Mouse (Mus musculus) neural tube, embryonic 14.5 days (tissue): ENCODE measurements around the gene Olfr190. TPM values are rescaled to one million over a fixed set of nuclear protein-coding genes. Genes with fewer than 3 reads are reported as not detected.
"Not testable (repeated sequence)": the region's sequence is repeated elsewhere in the genome, so short reads cannot be mapped to it uniquely, and the experiment has no call there.

Experiments
- ATAC-seq: fragments of 200-750 bp; cut with Nextera tagmentation; 2 replicates; pipeline ENCODE4 v1.8.0; 2017; ENCODE audit warnings: low read depth, mild to moderate bottlenecking, moderate TSS enrichment, moderate library complexity
- H3K27ac ChIP-seq: fragments of 300-500 bp; sonication (generic); 2 replicates; pipeline ENCODE4 v1.5.1; 2014; ENCODE audit warnings: low read depth, mild to moderate bottlenecking, control low read depth, low read length, moderate library complexity, mixed read lengths
- H3K27me3 ChIP-seq: fragments of 300-500 bp; sonication (generic); 2 replicates; pipeline ENCODE4 v1.6.1; 2014; ENCODE audit warnings: low read length; ENCODE audit not compliant: control insufficient read depth, insufficient read depth
- H3K36me3 ChIP-seq: fragments of 300-500 bp; sonication (generic); 2 replicates; pipeline ENCODE4 v1.6.1; 2014; ENCODE audit warnings: low read length, mixed read lengths; ENCODE audit not compliant: control insufficient read depth, insufficient read depth
- H3K4me1 ChIP-seq: fragments of 300-500 bp; sonication (generic); 2 replicates; pipeline ENCODE4 v1.6.1; 2014; ENCODE audit warnings: low read length; ENCODE audit not compliant: control insufficient read depth, insufficient read depth
- H3K4me2 ChIP-seq: fragments of 300-500 bp; sonication (generic); 2 replicates; pipeline ENCODE4 v1.6.1; 2014; ENCODE audit warnings: mild to moderate bottlenecking, low read depth, low read length, control low read depth
- H3K4me3 ChIP-seq: fragments of 300-500 bp; sonication (generic); 2 replicates; pipeline ENCODE4 v1.5.1; 2014; ENCODE audit warnings: low read depth, low read length, control low read depth, mixed read lengths
- H3K9ac ChIP-seq: fragments of 300-500 bp; sonication (generic); replicated peaks from 2 replicates; pipeline ENCODE4 v1.6.1; 2014; ENCODE audit warnings: low read depth, mild to moderate bottlenecking, control low read depth, low read length, mixed read lengths
- H3K9me3 ChIP-seq: fragments of 300-500 bp; sonication (generic); 2 replicates; pipeline ENCODE4 v1.6.1; 2016; ENCODE audit warnings: low read length; ENCODE audit not compliant: control insufficient read depth
- WGBS: fragments of 180-500 bp; shearing (Covaris S2); extraction: QIAGEN DNeasy Blood & Tissue Kit; methylation state at CpG from one replicate; pipeline ENCODE4 v1.1.7; 2014; 5-methylcytosine and 5-hydroxymethylcytosine counted together
- polyA plus RNA-seq: library from polyadenylated mRNA; unstranded; fragments of >200 nt; fragmentation: Nextera tagmentation; extraction: Ambion mirVana; gene quantifications from 2 replicates; pipeline ENCODE4 v1.2.1, GENCODE M21; 2014

Olfr190 gene
- polyA plus RNA-seq, 1 experiment from 2014 or later = not detected

GRCm38 (mm10) chr16:59062411-59062810 lies 15.4 kb downstream of the Olfr190 start:
- not testable (repeated sequence) for H3K4me3 ChIP-seq, ATAC-seq, H3K9ac ChIP-seq, H3K4me1 ChIP-seq, H3K27ac ChIP-seq, H3K9me3 ChIP-seq, H3K36me3 ChIP-seq, H3K27me3 ChIP-seq, H3K4me2 ChIP-seq
- 76% methylated on average over 3 of the region's 3 CpGs for WGBS

- not testable (repeated sequence) for H3K9ac ChIP-seq, H3K9me3 ChIP-seq, H3K4me3 ChIP-seq, H3K4me2 ChIP-seq, H3K4me1 ChIP-seq, ATAC-seq, H3K27me3 ChIP-seq, H3K36me3 ChIP-seq, H3K27ac ChIP-seq
- WGBS = 91% methylated on average over 2 of the region's 2 CpGs
These were observed 28.5 kb downstream of the Olfr190 start for GRCm38 (mm10) chr16:59049286-59049685.

GRCm38 (mm10) chr16:59048860-59049259 lies 28.9 kb downstream of the Olfr190 start:
- H3K27ac ChIP-seq = no peak overlapping the region
- H3K4me2 ChIP-seq = no peak overlapping the region
- no peak overlapping the region for H3K4me3 ChIP-seq
- H3K27me3 ChIP-seq = no peaks in the 10 kb centered on the region
- 88% methylated on average over 1 of the region's 1 CpGs for WGBS
- ATAC-seq = no peak
- H3K4me1 ChIP-seq = no peaks in the 10 kb centered on the region
- H3K36me3 ChIP-seq = no peaks in the 10 kb centered on the region
- no peaks in the 10 kb centered on the region for H3K9me3 ChIP-seq
- H3K9ac ChIP-seq = no peak overlapping the region

GRCm38 (mm10) chr16:59047579-59047978 lies 30.2 kb downstream of the Olfr190 start:
- ATAC-seq = no peak
- no peak overlapping the region for H3K9ac ChIP-seq
- H3K27ac ChIP-seq = no peak overlapping the region
- H3K36me3 ChIP-seq = no peaks in the 10 kb centered on the region
- WGBS = 72% methylated on average over 4 of the region's 4 CpGs
- no peaks in the 10 kb centered on the region for H3K9me3 ChIP-seq
- H3K4me1 ChIP-seq = no peaks in the 10 kb centered on the region
- H3K4me2 ChIP-seq = no peak overlapping the region
- H3K4me3 ChIP-seq = no peak overlapping the region
- no peaks in the 10 kb centered on the region for H3K27me3 ChIP-seq

- Histone ChIP-seq H3K9me3 (no peaks in the 10 kb centered on the region), H3K4me1 (no peaks in the 10 kb centered on the region), H3K27ac (no peak overlapping the region), H3K9ac (no peak overlapping the region), H3K27me3 (no peaks in the 10 kb centered on the region), H3K4me3 (no peak overlapping the region), H3K4me2 (no peak overlapping the region), H3K36me3 (no peaks in the 10 kb centered on the region)
- 86% methylated on average over 3 of the region's 3 CpGs for WGBS
- ATAC-seq = no peak
These were observed 32.0 kb downstream of the Olfr190 start for GRCm38 (mm10) chr16:59045835-59046234.

GRCm38 (mm10) chr16:59039710-59040109 lies 38.1 kb downstream of the Olfr190 start, which contains the start of gene Olfr187:
Gene Olfr187, minus strand, starts transcription at chr16:59039767.
- H3K4me1 ChIP-seq = no peaks in the 10 kb centered on the region
- no peak within 1 kb of the TSS for H3K4me3 ChIP-seq
- H3K36me3 ChIP-seq = no peaks in the 10 kb centered on the region
- H3K27me3 ChIP-seq = no peaks in the 10 kb centered on the region
- H3K4me2 ChIP-seq = no peak within 1 kb of the TSS
- no peak for ATAC-seq
- no peak within 1 kb of the TSS for H3K27ac ChIP-seq
- H3K9ac ChIP-seq = no peak within 1 kb of the TSS
- H3K9me3 ChIP-seq = no peaks in the 10 kb centered on the region
- WGBS = 84% methylated on average over 7 of the region's 7 CpGs

GRCm38 (mm10) chr16:59030191-59030590 lies 47.6 kb downstream of the Olfr190 start, which contains the start of gene Olfr186:
Gene Olfr186, minus strand, starts transcription at chr16:59030291.
- Histone ChIP-seq H3K27me3 (no peaks in the 10 kb centered on the region), H3K9me3 (no peaks in the 10 kb centered on the region), H3K9ac (no peak within 1 kb of the TSS), H3K36me3 (no peaks in the 10 kb centered on the region), H3K27ac (no peak within 1 kb of the TSS), H3K4me2 (no peak within 1 kb of the TSS), H3K4me3 (no peak within 1 kb of the TSS), H3K4me1 (no peaks in the 10 kb centered on the region)
- WGBS = 94% methylated on average over 4 of the region's 4 CpGs
- no peak for ATAC-seq

Other genes with a start within 250 kb of the Olfr190 start
- gene Olfr177, start 203.2 kb downstream of the Olfr190 start, polyA plus RNA-seq = not detected in 2 replicates
- not detected in 2 replicates for gene Olfr178, start 185.9 kb downstream of the Olfr190 start, polyA plus RNA-seq
- gene Olfr181, start 149.2 kb downstream of the Olfr190 start, polyA plus RNA-seq = not detected in 2 replicates
- gene Olfr180, start 148.6 kb downstream of the Olfr190 start, polyA plus RNA-seq = not detected in 2 replicates
- gene Olfr183, start 82.6 kb downstream of the Olfr190 start, polyA plus RNA-seq = not detected in 2 replicates
- gene Olfr186, start 47.7 kb downstream of the Olfr190 start, polyA plus RNA-seq = not detected in 2 replicates
- not detected in 2 replicates for gene Olfr187, start 38.2 kb downstream of the Olfr190 start, polyA plus RNA-seq
- not detected in 2 replicates for gene Olfr191, start 11.8 kb upstream of the Olfr190 start, polyA plus RNA-seq
- not detected in 2 replicates for gene Olfr193, start 33.9 kb upstream of the Olfr190 start, polyA plus RNA-seq
- not detected in 2 replicates for gene Olfr194, start 43.1 kb upstream of the Olfr190 start, polyA plus RNA-seq
- not detected in 2 replicates for gene Olfr195, start 69.0 kb upstream of the Olfr190 start, polyA plus RNA-seq
- gene Olfr196, start 92.4 kb upstream of the Olfr190 start, polyA plus RNA-seq = not detected in 2 replicates
- not detected in 2 replicates for gene Olfr198, start 125.5 kb upstream of the Olfr190 start, polyA plus RNA-seq
- not detected in 2 replicates for gene Olfr199, start 141.8 kb upstream of the Olfr190 start, polyA plus RNA-seq
- gene Olfr201, start 194.6 kb upstream of the Olfr190 start, polyA plus RNA-seq = not detected in 2 replicates
- gene Olfr202, start 208.8 kb upstream of the Olfr190 start, polyA plus RNA-seq = not detected in 2 replicates
- gene Olfr203, start 220.9 kb upstream of the Olfr190 start, polyA plus RNA-seq = not detected in 2 replicates
- not detected in 2 replicates for gene Olfr204, start 240.2 kb upstream of the Olfr190 start, polyA plus RNA-seq